Mouse (Mus musculus) neural tube, embryonic 12.5 days (tissue): ENCODE results near the gene Abl2. TPM values are rescaled to one million over a fixed set of nuclear protein-coding genes. Genes with fewer than 3 reads are reported as not detected.

Source experiments
- ATAC-seq: fragments of 200-750 bp; cut with Nextera tagmentation; 2 replicates; pipeline ENCODE4 v1.8.0; 2017; ENCODE audit warnings: low read depth, mild to moderate bottlenecking, moderate TSS enrichment, moderate library complexity; ENCODE audit not compliant: low FRiP score
- H3K27ac ChIP-seq: fragments of 300-500 bp; sonication (generic); 2 replicates; pipeline ENCODE4 v1.5.1; 2016
- H3K27me3 ChIP-seq: fragments of 300-500 bp; sonication (generic); replicated peaks from 2 replicates; pipeline ENCODE4 v1.6.1; 2016; ENCODE audit warnings: mild to moderate bottlenecking
- H3K36me3 ChIP-seq: fragments of 300-500 bp; sonication (generic); 2 replicates; pipeline ENCODE4 v1.6.1; 2016; ENCODE audit warnings: mild to moderate bottlenecking
- H3K4me1 ChIP-seq: fragments of 300-500 bp; sonication (generic); 2 replicates; pipeline ENCODE4 v1.6.1; 2016
- H3K4me2 ChIP-seq: fragments of 300-500 bp; sonication (generic); replicated peaks from 2 replicates; pipeline ENCODE4 v1.6.1; 2016; ENCODE audit warnings: mild to moderate bottlenecking
- H3K4me3 ChIP-seq: fragments of 300-500 bp; sonication (generic); 2 replicates; pipeline ENCODE4 v1.5.1; 2016
- H3K9ac ChIP-seq: fragments of 300-500 bp; sonication (generic); 2 replicates; pipeline ENCODE4 v1.6.1; 2016; ENCODE audit warnings: mild to moderate bottlenecking
- H3K9me3 ChIP-seq: fragments of 300-500 bp; sonication (generic); 2 replicates; pipeline ENCODE4 v1.6.1; 2016; ENCODE audit warnings: mild to moderate bottlenecking
- WGBS: fragments of 180-500 bp; shearing (Covaris S2); methylation state at CpG from one replicate; pipeline ENCODE4 v1.1.7; 2016; 5-methylcytosine and 5-hydroxymethylcytosine counted together
- polyA plus RNA-seq: library from polyadenylated mRNA; unstranded; fragments of >200 nt; fragmentation: Nextera tagmentation; extraction: Ambion mirVana; gene quantifications from 2 replicates; pipeline ENCODE4 v1.2.1, GENCODE M21; 2016

The Abl2 gene
- polyA plus RNA-seq, 1 experiment from 2014 or later: 6.3 TPM

- H3K9ac ChIP-seq: no peak overlapping the region
- no peak overlapping the region for H3K27ac ChIP-seq
- H3K27me3 ChIP-seq: no peaks in the 10 kb centered on the region
- H3K36me3 ChIP-seq: no peaks in the 10 kb centered on the region
- H3K9me3 ChIP-seq: no peaks in the 10 kb centered on the region
- no peak overlapping the region for H3K4me2 ChIP-seq
- no peak overlapping the region for H3K4me3 ChIP-seq
- ATAC-seq: no peak
- H3K4me1 ChIP-seq: 0 out of 2 replicates have a peak, but pooled peaks cover 10% of the 10 kb centered on the region
- WGBS: 88% methylated on average over 23 of the region's 23 CpGs
Observed at GRCm38 (mm10) chr1:156667141-156667926, 108.7 kb downstream of the Abl2 start.

GRCm38 (mm10) chr1:156668602-156669001 is 110.0 kb downstream of the Abl2 start:
- 0 out of 2 replicates have a peak, but pooled peaks cover 3% of the 10 kb centered on the region for H3K27me3 ChIP-seq
- no peak overlapping the region for H3K27ac ChIP-seq
- no peaks in the 10 kb centered on the region for H3K36me3 ChIP-seq
- H3K9me3 ChIP-seq: no peaks in the 10 kb centered on the region
- 28% methylated on average over 5 of the region's 5 CpGs for WGBS
- H3K9ac ChIP-seq: no peak overlapping the region
- no peak for ATAC-seq
- H3K4me3 ChIP-seq: no peak overlapping the region
- peaks cover 21% of the 10 kb centered on the region for H3K4me1 ChIP-seq
- no peak overlapping the region for H3K4me2 ChIP-seq

- ATAC-seq: no peak
- Histone ChIP-seq H3K4me2 (no peak overlapping the region), H3K9me3 (no peaks in the 10 kb centered on the region), H3K36me3 (no peaks in the 10 kb centered on the region), H3K27me3 (peaks cover 3% of the 10 kb centered on the region; the same call in 1 of the 2 replicates), H3K4me1 (peaks cover 27% of the 10 kb centered on the region), H3K27ac (no peak overlapping the region), H3K9ac (no peak overlapping the region), H3K4me3 (no peak overlapping the region)
- WGBS: 34% methylated on average over 11 of the region's 11 CpGs
Observed at GRCm38 (mm10) chr1:156669208-156669983, 110.8 kb downstream of the Abl2 start.

- H3K9me3 ChIP-seq: no peaks in the 10 kb centered on the region
- peaks cover 30% of the 10 kb centered on the region for H3K4me1 ChIP-seq
- H3K36me3 ChIP-seq: no peaks in the 10 kb centered on the region
- no peak overlapping the region for H3K27ac ChIP-seq
- ATAC-seq: no peak
- 90% methylated on average over 3 of the region's 3 CpGs for whole genome bisulfite sequencing
- no peak overlapping the region for H3K4me3 ChIP-seq
- H3K9ac ChIP-seq: no peak overlapping the region
- H3K4me2 ChIP-seq: no peak overlapping the region
- peaks cover 3% of the 10 kb centered on the region; the same call in 1 of the 2 replicates for H3K27me3 ChIP-seq
Observed at GRCm38 (mm10) chr1:156671921-156672320, 113.3 kb downstream of the Abl2 start.

GRCm38 (mm10) chr1:156672720-156673475 is 114.3 kb downstream of the Abl2 start:
- no peak for ATAC-seq
- WGBS: 5% methylated on average over 14 of the region's 14 CpGs

GRCm38 (mm10) chr1:156673476-156674194 is 115.0 kb downstream of the Abl2 start:
- Histone ChIP-seq H3K4me1 (peaks cover 25% of the 10 kb centered on the region), H3K9me3 (no peaks in the 10 kb centered on the region), H3K4me3 (peak overlapping the region; percentile 55), H3K36me3 (peaks cover under 1% of the 10 kb centered on the region; the same call in 1 of the 2 replicates), H3K27ac (no peak overlapping the region), H3K9ac (peak overlapping the region; percentile 65), H3K4me2 (peak overlapping the region; percentile 99), H3K27me3 (peaks cover 3% of the 10 kb centered on the region; the same call in 1 of the 2 replicates)
- ATAC-seq: peak; percentile 42; the same call in 1 of the 2 replicates
- 1% methylated on average over 29 of the region's 29 CpGs for WGBS

More at GRCm38 (mm10) chr1:156672720-156673475, 114.3 kb downstream of the Abl2 start:
- H3K27ac ChIP-seq: no peak overlapping the region
- H3K4me2 ChIP-seq: peak overlapping the region; percentile 99
- peak overlapping the region; percentile 55 for H3K4me3 ChIP-seq
- peaks cover 3% of the 10 kb centered on the region; the same call in 1 of the 2 replicates for H3K27me3 ChIP-seq
- H3K9me3 ChIP-seq: no peaks in the 10 kb centered on the region
- H3K36me3 ChIP-seq: no peaks in the 10 kb centered on the region
- no peak overlapping the region for H3K9ac ChIP-seq
- H3K4me1 ChIP-seq: peaks cover 30% of the 10 kb centered on the region

- peak within 1 kb of the TSS; percentile 99 for H3K4me2 ChIP-seq
- WGBS: 10% methylated on average over 37 of the region's 37 CpGs
- no peaks in the 10 kb centered on the region for H3K9me3 ChIP-seq
- H3K9ac ChIP-seq: peak within 1 kb of the TSS; percentile 65
- H3K4me3 ChIP-seq: peak within 1 kb of the TSS; percentile 55
- H3K36me3 ChIP-seq: peaks cover 3% of the 10 kb centered on the region; the same call in 1 of the 2 replicates
- H3K27me3 ChIP-seq: peaks cover 3% of the 10 kb centered on the region; the same call in 1 of the 2 replicates
- H3K27ac ChIP-seq: no peak within 1 kb of the TSS
- H3K4me1 ChIP-seq: peaks cover 20% of the 10 kb centered on the region
- ATAC-seq: peak; percentile 73
Observed at GRCm38 (mm10) chr1:156674195-156675000, 115.8 kb downstream of the Abl2 start, which contains the start of gene Tor3a. Tor3a (minus strand) TSS chr1:156674356.

- peaks cover 20% of the 10 kb centered on the region for H3K4me1 ChIP-seq
- H3K36me3 ChIP-seq: peaks cover 14% of the 10 kb centered on the region
- no peak overlapping the region for H3K4me2 ChIP-seq
- no peak overlapping the region for H3K27ac ChIP-seq
- no peak for ATAC-seq
- H3K9ac ChIP-seq: no peak overlapping the region
- H3K9me3 ChIP-seq: no peaks in the 10 kb centered on the region
- peaks cover 3% of the 10 kb centered on the region; the same call in 1 of the 2 replicates for H3K27me3 ChIP-seq
- WGBS: 47% methylated on average over 12 of the region's 12 CpGs
- no peak overlapping the region for H3K4me3 ChIP-seq
Observed at GRCm38 (mm10) chr1:156676171-156676570, 117.6 kb downstream of the Abl2 start.

DNA sequence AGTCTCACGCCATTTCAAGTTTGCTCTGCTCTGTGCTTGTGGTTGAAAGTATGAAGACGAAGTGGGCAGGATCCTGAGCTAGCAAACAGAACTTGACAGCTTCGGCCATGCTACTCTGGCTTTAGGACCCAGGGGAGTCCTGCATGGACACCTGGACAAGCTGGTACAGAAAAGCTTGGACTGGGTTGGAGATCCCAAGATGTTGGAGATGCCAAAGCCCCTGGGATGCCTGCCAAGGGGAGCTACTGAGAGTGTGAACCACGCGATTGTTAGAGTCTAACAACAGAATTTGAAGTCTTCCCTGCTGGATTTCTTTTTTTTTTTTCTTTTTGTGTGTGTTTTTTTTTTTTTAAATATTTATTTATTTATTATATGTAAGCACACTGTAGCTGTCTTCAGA is 118.0 kb downstream of the Abl2 start:
- no peak for ATAC-seq
- peaks cover 3% of the 10 kb centered on the region; the same call in 1 of the 2 replicates for H3K27me3 ChIP-seq
- no peak overlapping the region for H3K27ac ChIP-seq
- H3K9ac ChIP-seq: no peak overlapping the region
- H3K4me2 ChIP-seq: no peak overlapping the region
- H3K36me3 ChIP-seq: peaks cover 17% of the 10 kb centered on the region
- 85% methylated on average over 5 of the region's 5 CpGs for WGBS
- H3K4me3 ChIP-seq: no peak overlapping the region
- H3K4me1 ChIP-seq: peaks cover 20% of the 10 kb centered on the region
- no peaks in the 10 kb centered on the region for H3K9me3 ChIP-seq

- WGBS: 93% methylated on average over 3 of the region's 3 CpGs
- peaks cover 20% of the 10 kb centered on the region for H3K4me1 ChIP-seq
- ATAC-seq: no peak
- H3K27me3 ChIP-seq: peaks cover 3% of the 10 kb centered on the region; the same call in 1 of the 2 replicates
- no peak overlapping the region for H3K4me2 ChIP-seq
- H3K9ac ChIP-seq: no peak overlapping the region
- H3K36me3 ChIP-seq: peaks cover 17% of the 10 kb centered on the region
- no peak overlapping the region for H3K27ac ChIP-seq
- no peak overlapping the region for H3K4me3 ChIP-seq
- H3K9me3 ChIP-seq: no peaks in the 10 kb centered on the region
Observed at GRCm38 (mm10) chr1:156677230-156677629, 118.6 kb downstream of the Abl2 start.
